Mouse (Mus musculus): ENCODE results near the gene Pcx.
"Not testable (repeated sequence)": the region's sequence is repeated elsewhere in the genome, so short reads cannot be mapped to it uniquely, and the experiment has no call there.

The Pcx gene

DNA sequence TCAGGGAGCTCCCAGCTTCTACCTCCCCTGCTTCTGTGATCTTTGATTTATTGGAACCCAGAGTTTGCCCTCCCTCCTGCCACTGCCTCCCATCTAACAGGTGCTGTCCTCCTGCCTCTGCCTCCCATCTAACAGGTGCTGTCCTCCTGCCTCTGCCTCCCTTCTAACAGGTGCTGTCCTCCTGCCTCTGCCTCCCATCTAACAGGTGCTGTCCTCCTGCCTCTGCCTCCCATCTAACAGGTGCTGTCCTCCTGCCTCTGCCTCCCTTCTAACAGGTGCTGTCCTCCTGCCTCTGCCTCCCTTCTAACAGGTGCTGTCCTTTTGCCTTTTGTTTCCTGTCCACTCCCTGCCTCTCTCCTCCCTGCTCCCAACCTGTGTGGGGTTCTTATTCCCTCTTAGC is 76.5 kb downstream of the Pcx start:
- in situ Hi-C loops (cut with MboI, MseI): not testable (repeated sequence)

DNA sequence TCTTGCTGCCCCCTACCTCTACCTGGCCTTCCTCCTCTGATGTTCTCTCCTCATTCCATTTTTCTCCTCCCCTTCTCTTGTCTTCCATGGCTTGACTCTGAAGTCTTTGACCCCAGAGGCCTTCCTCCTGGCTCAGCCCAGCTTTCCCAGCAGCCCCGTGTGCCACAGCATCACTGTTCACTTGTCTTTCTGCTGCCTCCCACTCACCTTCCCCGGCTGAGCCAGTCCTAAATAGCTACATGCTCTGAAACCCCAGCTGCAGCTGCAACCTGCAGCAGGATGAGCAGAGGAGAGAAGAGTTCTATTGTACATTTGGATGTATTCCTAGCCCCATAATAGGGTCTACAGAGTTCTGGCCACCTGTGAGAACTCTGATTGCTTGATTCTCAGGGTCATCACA is 77.2 kb downstream of the Pcx start:
- in situ Hi-C loops (cut with MboI, MseI): no loop called here

DNA sequence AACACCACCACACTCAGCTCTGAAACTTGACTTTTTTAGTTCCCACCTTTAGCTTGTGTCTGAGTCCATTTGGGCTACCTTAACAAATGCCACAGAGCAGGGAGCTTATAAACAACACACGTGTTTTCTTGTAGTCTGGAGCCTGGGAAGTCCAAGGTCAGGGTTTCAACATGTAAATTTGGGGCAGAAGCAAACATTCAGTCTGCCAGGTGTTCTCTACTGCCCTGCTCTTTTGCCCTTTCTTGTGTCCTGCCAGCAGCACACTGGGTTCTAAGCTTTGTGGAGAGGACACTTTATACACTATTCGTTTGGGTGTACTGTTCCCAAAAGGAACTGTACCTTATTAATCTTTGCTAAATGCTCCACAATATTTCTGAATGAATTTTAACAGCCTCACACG is 78.2 kb downstream of the Pcx start:
- in situ Hi-C loops (cut with MboI, MseI): no loop called here

DNA sequence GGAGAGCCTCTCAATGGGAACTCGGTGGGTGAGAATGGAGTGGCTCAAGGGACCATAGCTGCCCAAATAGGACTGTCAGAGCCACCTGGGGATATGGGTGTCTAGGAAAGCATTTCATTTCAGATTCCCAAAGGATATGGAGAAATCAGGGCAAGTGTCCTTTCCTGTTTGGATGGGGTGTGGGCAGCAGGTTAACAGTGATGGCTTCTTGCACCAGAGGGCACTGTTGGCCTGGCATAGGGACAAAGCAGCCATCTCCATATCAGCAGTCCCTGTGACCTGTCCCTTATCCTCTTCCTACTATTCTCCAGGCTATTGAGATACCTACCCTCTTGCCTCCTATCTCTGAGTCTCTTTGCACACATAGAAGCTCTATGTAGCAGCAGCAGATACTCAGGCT is 78.8 kb downstream of the Pcx start:
- in situ Hi-C loops (cut with MboI, MseI): no loop called here

GRCm38 (mm10) chr19:4590025-4590424 is 79.8 kb downstream of the Pcx start:
- in situ Hi-C loops (cut with MboI, MseI): no loop called here

- in situ Hi-C loops (cut with MboI, MseI): no loop called here
Measured at GRCm38 (mm10) chr19:4593792-4594522, 83.7 kb downstream of the Pcx start.

- in situ Hi-C loops (cut with MboI, MseI): no loop called here
Measured at GRCm38 (mm10) chr19:4596071-4596470, 85.8 kb downstream of the Pcx start.

DNA sequence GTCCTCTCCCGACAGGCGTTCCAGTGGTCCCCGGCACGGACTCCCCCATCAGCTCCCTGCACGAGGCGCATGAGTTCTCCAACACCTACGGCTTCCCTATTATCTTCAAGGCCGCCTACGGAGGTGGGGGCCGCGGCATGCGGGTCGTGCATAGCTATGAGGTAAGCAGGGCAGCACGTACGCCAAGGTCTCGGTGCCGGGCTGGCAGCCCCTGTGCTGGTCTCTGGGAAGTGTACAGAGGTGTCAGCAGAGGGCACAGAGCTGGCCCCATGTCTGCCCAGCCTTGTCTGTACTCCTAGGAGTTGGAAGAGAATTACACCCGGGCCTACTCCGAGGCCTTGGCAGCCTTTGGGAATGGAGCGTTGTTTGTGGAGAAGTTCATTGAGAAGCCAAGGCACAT is 92.2 kb downstream of the Pcx start:
- in situ Hi-C loops (cut with MboI, MseI): no loop called here

DNA sequence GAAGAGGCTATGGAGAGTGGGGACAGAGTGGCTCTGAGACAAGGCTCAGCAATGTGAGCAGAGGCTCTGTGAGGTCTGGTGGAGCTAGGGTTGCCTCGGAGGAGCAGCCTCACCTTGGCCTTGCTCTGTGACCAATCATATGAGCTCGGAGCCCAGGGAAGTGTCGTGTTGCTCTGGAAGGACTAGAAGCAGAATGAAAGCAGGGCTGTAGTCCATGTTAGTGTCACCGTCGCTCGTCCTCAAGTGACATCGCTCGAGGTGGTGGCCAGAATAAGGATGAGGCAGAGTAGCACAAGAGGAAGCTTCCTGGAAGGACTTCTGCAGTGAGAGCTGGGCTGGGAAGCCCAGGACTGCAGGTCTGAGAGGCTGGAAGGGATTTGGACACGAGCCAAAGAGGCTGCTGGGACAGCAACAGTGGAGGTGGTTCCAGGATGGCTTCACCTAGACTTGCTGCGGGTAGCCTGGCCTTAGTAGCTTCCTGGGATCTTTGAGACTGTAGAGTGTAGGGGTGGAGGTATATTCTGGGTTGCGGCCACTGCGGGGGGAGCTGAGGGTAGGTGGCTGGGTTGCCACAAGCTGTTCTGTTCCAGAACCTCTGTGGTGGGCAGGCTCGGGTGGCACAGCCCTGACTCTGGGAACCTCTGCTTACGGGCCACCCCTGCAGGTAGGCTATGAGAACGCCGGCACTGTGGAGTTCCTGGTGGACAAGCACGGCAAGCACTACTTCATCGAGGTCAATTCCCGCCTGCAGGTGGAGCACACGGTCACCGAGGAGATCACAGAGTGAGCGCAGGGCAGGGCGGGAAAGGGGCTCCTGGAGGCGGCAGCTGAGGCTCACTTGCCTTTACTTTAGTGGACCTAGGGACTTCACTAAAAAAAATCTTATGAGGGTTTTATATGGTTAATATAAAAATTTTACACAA is 93.8 kb downstream of the Pcx start:
- in situ Hi-C loops (cut with MboI, MseI): no loop called here

DNA sequence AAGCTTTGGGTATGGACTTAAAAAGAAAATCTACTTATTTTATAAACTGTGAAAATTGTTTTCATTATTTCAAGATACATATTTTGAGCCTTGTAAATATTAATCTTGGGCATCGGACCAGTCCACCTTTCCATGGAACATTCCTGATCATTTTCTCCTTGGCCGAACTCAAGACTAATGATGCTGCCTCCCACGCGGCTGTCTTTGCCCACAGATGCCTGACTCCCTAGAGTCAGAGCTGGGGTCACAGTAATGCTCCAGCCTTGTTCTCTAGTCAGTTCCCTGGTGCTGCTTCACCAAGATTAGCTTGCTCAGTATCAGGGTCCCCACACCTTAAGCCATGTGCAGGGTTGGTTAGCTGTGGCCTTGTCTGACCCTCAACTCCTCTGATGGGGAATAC is 95.4 kb downstream of the Pcx start:
- in situ Hi-C loops (cut with MboI, MseI): no loop called here

GRCm38 (mm10) chr19:4607406-4607805 is 97.1 kb downstream of the Pcx start:
- in situ Hi-C loops (cut with MboI, MseI): no loop called here

DNA sequence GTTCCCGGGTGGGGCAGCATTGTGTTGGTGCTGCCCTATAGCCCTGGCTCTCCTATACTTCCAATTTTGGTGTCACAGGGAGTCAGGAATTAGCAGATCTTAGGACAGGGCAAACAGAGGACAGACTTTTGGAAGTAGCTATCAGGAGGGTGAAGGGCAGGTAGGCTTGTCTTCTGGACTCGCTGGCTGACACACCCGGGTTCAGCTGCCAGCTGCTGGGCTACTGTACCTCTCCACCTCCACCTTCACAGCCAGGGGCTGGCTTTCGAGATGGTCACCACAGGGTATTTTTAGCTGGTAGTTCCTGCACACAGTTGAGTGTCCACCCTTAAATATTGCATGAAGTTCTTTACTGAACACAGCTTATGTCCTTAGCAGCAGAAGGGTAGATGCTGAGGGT is 98.2 kb downstream of the Pcx start:
- in situ Hi-C loops (cut with MboI, MseI): no loop called here

DNA sequence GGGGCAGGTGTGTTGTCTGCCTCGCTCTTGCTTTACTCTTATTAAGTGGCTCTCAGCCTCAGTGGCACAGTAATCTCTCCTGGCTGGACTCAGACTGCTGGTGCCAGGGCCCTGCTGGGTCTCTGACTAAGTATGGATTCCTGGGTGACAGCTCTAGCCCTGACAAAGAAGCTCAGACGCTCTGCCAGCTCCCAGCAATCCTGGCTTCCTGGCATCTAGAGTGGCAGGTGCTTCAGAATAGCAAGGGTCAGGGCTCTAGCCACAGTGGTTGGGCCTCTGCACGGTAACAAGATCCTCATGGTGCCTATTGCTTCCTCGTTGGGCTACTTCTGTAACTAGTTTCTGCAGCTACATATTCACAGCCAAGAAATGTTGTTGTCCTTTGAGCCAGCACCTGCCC is 99.8 kb downstream of the Pcx start:
- in situ Hi-C loops (cut with MboI, MseI): no loop called here

DNA sequence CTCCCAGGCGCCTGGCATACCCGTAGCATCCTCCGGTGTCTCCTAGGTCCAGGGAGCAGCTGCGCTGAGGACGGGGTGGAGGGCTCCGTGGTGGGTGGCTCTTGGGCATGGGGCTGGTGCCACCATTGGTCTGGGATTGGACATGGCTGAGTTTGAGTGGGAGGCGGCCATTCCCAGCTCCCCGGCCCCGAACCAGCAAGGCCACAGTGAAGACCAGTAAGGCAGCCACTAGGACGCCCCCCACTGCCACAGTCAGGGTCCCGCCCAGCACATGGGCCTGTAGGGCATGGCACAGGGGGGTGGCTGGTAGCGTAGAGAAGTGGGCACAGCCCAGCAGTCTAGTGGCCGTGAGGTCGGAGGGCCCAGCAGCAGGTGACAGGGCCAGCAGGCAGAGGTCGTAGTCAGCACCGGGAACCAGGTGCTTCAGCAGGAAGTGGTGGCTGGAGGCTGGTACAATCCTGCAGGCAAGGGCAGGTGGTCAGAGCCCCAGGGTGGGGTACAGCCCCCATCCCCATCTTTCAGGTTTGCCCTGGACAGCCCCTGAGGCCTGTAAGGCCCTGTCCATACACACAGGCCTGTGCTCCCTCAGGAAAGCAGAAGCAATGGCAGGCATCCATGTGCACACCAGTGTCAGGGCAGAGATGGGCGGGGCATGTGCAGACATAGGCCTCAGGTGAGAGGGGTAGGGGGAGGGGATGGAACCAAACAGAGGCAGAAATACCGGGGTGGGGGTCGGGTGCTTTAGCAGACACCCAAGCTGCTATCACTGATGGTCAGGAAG is 102.1 kb downstream of the Pcx start:
- in situ Hi-C loops (cut with MboI, MseI): no loop called here

GRCm38 (mm10) chr19:4613464-4614304 is 103.4 kb downstream of the Pcx start:
- in situ Hi-C loops (cut with MboI, MseI): no loop called here

DNA sequence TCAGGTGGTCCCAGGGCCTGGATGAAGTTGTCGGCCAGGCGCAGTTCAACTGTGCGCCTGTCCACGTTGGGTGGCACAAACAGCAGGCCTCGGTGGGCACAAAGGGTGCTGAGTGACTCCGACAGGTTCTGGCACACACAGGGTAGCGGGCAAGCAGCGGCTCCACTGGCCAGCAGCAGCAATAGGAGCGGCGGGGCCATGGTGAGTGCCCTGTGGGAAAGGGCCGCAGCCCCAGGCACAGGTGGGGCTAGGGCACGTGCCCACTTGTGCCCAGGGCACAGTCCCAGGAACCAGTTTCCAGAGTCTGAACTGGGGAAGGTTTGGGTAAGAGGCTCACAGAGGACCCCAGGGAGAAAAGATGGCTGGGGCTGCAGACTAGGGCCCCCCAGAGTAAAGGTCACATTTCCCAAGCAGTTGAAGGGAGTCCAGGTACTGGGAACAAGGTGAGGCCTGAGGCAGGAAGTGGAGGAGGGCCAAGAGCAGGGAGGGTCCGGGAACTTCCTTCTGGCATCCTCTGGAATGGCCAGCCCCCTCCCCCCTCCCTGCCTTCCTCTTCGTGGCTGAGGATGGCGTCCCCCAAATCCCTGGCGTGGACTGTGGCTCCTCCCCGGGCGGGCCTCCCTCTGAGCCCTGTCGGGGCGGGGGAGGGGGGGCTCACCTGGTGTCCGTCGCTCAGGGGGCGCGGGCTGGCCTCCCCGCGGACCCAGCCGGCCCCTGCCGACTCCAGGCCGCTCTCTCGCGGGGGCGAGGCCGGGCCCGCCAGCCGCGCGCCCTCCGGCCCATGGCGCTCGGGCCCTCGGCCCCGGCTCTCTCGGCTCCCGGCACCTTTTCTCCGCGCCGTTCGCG is 104.3 kb downstream of the Pcx start:
- in situ Hi-C loops (cut with MboI, MseI): no loop called here

DNA sequence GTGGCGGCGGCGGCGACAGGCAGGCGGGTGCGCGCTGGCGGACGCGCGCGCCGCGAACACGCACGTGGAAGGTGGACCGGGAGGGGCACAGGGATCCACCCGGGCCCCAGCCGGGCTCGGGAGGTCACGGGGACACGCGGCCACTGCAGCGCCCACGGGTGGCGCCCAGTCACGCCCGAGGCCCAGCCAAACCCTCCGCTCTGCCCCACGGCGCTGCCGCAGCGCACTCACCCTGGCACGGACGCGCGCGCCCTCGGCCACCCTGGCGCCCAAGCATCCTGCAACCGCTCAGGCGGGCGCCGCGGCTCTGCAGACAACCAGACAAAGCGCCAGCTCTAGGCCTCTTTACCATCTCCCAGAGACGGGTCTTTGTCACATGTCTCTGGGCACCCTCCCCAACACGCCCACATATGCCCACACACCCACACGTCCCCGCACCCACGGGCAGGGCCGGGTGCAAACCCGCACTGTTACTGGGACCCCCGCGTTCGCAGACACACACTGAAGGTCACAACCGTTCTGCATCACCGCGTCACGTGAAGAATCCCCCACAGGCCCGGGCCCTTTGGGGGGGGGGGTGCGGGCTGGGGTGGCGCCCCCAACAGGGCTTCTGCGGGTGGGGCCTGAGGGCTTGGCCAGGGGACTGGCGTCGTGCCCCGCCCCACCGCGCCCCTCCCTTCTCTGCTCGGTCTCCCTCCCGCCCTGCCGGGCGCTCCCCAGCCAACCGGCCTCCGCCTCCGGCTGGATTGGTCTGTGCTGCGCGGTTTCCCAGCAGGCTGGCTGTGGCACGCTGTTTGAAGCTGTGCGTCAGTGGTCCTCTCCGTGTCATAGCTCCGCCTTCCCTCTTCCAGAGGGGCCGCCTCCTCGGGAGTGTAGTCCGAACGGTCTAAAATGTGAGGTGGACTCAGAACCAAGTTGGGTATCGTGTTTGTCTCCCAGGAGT is 105.2 kb downstream of the Pcx start, which contains the start of gene Lrfn4:
Gene Lrfn4, minus strand, starts transcription at position 517 of the 943 bp plus-strand sequence.
- in situ Hi-C loops (cut with MboI, MseI): no loop called here

- in situ Hi-C loops (cut with MboI, MseI): no loop called here
Measured at GRCm38 (mm10) chr19:4616546-4616945, 106.3 kb downstream of the Pcx start.

DNA sequence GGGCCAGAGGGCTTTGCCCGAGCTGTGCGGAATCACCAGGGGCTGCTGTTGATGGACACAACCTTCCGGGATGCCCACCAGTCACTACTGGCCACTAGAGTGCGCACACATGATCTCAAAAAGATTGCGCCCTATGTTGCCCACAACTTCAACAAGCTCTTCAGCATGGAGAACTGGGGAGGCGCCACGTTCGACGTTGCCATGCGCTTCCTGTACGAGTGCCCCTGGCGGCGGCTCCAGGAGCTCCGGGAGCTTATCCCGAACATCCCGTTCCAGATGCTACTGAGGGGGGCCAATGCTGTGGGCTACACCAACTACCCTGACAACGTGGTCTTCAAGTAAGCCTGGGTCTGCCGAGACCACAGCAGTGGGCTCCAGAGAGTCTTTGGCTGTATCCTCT is 107.9 kb downstream of the Pcx start:
- in situ Hi-C loops (cut with MboI, MseI): no loop called here

Measured in T-helper 2 cell (primary cell).